Mouse (Mus musculus) heart, postnatal 4 days (tissue): ENCODE results near the gene Rab1a. TPM values are rescaled to one million over a fixed set of nuclear protein-coding genes. Genes with fewer than 3 reads are reported as not detected.
"Not testable (repeated sequence)": the region's sequence is repeated elsewhere in the genome, so short reads cannot be mapped to it uniquely, and the experiment has no call there.

ENCODE experiments used
- DNase-seq: peaks from one replicate; pipeline ENCODE4 v3.0.0; 2021
- total RNA-seq, 2 experiments: library from RNA; stranded (reverse); gene quantifications; 2 replicates each; pipeline ENCODE4 v1.2.3; 2021

Gene Rab1a
- total RNA-seq, result 100 to 1,000 TPM; 178 to 180 TPM

- peak; percentile 100 for DNase-seq
These were observed at the start of gene Rab1a for GRCm38 (mm10) chr11:20200713-20201575. Gene Rab1a (plus strand): TSS chr11:20201432.

DNA sequence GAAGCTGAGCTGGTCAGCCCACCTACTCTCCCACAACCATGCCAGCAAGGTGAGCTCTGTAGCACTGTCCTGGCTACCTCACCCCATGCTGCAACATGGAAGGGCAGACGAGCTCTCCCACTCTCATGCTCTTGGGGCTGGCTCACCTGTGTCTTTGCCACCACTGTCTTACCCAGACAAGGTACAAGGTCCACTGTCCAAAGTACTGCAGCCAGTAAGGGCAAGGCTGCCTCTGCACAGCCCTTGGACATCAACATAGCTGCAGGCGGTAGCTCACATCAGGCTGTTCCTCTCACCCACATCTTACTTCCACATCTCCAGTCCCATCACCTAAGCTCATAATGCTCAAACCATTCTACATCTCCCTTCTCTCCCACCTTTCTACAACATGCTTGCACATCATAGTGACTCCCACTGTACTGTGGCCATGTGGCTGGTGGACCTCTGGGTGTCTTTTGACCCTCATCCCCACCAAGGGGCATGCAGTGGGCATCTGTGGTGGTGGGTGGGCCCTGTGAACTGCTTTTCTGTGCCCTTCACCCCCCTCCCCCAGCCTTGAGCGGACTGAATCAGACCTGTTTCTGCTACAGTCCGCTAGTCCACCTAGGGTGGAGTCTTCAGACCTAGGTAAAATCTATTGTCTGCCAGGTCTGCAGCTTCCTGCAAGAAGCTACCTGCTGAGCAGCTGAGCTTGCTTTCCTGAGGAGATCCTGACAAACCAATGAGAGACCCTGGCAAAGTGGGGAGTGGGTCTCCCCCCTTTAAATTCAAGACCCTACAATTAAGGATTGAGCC, 48.9 kb upstream of the Rab1a start:
- DNase-seq, result no peak

DNA sequence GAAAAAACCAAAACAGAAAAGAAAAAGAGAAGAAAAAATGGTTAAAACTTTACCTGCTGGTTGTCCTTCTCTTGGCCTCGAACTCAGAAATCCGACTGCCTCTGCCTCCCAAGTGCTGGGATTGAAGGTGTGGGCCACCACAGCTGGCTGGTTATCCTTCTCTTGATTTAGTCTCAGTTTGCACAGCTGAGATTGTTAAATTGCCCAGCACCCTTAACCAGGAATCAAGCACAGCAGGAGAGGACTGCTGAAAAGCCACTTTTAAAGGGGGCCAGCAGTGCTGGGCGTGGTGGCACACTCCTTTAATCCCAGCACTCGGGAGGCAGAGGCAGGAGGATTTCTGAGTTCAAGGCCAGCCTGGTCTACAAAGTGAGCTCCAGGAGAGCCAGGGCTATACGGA, 47.7 kb upstream of the Rab1a start:
- DNase-seq, result not testable (repeated sequence)

DNA sequence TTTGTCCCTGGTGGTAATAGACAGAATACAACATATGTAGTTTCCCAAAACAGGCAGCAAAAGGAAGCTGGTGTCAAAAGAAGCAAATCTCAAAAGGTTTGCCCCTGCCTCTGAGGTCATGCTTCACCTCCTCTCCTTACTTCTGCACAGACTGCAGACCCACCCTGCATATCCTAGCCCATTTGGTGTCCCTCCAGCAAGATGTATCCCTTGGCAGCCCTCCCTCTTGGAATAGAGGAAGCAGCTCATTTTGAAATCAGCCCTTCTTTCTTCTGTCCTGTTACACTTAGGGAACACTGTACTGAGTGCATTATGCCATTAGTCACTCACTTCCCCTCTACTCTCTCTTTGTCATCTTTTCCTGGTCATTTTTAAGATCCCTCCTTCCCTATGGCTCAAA, 42.4 kb upstream of the Rab1a start:
- DNase-seq, result no peak

- DNase-seq, result no peak
These were observed 36.0 kb upstream of the Rab1a start for GRCm38 (mm10) chr11:20164979-20165867.

GRCm38 (mm10) chr11:20165991-20166390, 35.2 kb upstream of the Rab1a start:
- no peak for DNase-seq

GRCm38 (mm10) chr11:20166476-20166875, 34.8 kb upstream of the Rab1a start:
- DNase-seq, result not testable (repeated sequence)

- no peak for DNase-seq
These were observed 32.3 kb upstream of the Rab1a start for GRCm38 (mm10) chr11:20168972-20169371.

DNA sequence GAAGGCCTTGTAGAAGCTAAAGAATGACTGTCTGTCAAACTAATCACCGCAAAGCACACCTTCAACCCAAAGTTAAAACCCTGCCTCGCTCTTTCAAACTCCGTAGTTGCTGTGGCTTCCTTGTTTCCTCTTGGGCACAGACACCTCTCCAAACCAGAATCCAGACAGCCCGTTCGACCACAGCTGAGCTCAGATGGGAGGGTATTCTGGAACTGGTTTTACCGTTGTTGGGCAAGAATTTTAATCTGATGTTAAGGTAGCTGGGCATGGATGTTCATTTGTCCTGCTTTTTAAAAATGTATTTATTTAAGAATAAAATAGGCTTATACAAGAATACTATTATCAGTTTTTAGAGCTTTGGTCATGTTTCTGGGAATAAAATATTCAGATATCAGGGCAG, 14.0 kb upstream of the Rab1a start:
- no peak for DNase-seq

DNA sequence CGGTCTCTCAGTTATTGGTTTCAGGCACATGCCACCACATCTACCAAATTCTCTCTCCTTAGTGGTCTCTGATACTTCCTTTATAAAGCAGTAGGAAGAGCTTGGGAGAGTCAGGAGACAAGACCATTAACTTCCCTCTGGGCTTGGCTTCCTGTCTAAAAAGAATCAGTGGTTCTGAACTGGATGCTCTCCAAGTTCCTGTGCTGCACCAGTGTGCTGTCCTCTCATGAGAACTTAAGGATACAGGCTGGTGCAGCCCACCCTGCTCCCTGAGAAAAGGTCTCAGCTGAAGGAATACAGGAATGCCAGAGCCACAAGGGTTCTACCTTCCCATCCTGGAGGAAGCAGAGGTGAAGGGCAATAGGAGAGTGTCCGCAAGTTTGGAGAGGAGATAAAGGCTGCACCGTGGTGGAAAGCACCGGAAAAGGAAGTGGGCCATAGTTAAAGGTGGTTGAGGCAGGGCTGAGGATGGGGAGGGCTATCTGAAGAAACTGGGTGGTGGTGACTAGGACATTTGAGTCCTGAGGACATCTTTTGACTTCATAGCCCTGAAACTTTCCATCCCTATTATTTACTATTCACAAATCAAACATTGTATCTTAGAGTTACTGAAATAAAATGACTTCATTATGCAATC, 8.0 kb upstream of the Rab1a start:
- DNase-seq, result no peak

- DNase-seq, result peak; percentile 78
These were observed 449 bp downstream of the Rab1a start for GRCm38 (mm10) chr11:20201661-20202101.

DNA sequence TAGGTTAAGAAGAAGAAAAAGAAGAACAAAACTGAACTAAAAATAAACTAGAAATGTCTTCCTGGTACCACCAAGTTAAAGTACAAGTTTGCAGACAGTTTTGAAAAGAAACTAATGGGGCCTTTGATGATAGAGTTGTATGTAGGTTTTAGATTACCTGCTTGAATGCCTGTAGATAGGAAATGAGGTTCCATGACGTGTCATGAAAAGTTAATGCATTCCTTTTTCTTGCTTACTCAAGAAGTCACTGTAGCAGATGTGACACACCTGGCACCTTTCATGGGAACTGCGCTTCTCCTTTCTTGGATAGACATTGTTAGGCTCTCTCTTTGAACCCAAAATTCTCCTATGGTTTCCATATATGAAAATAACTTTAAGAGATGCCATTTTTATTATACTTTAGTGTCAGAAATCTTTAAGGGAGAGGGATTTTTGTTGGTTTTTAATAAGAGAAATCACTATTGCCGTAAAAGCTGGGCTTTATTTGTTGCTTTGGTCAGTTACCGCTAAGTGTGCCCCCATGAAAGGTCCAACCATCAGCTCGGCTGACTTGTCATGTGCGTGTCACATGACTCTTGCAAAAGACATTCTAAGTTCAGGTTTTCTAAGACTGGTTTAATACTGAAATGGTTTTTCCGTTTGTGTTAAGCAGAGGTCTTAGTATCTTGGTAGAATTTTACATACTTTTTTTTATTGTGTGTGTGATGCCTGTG, 1.2 kb downstream of the Rab1a start:
- no peak for DNase-seq

DNA sequence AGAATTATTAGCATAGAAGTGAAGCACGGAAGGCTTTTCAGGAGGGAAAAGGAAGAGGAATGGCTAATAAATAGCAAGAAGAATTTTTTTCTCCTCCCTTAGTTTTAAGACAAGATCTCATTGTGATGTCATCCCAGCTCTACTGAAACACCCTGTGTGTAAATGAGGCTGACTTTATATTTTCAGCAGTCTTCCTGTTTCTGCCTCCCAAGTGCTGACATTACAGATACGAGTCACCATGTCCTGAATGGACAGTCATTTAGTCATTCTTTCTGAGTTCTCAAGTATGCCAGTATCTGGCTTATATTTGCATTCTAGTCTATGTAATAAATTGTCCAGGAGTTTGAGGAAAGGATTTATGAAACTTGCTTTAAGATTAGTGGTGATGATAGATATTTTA, 3.1 kb downstream of the Rab1a start:
- DNase-seq, result no peak

- no peak for DNase-seq
These were observed 3.7 kb downstream of the Rab1a start for GRCm38 (mm10) chr11:20204870-20205446.

DNA sequence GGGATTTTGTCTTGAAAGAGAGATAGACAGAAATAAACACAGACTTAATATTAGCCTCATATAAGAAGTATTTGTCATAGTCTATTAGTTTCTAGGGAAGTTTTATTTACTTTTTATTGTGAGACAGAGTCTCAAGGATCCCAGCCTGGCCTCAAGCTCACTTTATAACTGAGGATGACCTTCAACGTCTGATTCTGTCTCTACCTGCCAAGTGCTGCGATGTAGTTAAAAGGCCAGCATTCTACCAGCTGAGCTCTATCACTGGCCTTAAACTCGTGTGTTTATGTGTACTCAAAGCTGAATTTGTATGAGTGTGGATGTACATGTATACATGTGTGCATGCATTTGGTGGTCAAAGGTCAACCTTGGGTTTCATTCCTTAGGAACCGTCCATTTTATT, 4.3 kb downstream of the Rab1a start:
- DNase-seq, result no peak

GRCm38 (mm10) chr11:20206626-20207223, 5.5 kb downstream of the Rab1a start:
- no peak for DNase-seq

GRCm38 (mm10) chr11:20207589-20207988, 6.4 kb downstream of the Rab1a start:
- DNase-seq, result no peak

GRCm38 (mm10) chr11:20211838-20212237, 10.6 kb downstream of the Rab1a start:
- DNase-seq, result no peak

GRCm38 (mm10) chr11:20214779-20215178, 13.5 kb downstream of the Rab1a start:
- peak; percentile 36 for DNase-seq

DNA sequence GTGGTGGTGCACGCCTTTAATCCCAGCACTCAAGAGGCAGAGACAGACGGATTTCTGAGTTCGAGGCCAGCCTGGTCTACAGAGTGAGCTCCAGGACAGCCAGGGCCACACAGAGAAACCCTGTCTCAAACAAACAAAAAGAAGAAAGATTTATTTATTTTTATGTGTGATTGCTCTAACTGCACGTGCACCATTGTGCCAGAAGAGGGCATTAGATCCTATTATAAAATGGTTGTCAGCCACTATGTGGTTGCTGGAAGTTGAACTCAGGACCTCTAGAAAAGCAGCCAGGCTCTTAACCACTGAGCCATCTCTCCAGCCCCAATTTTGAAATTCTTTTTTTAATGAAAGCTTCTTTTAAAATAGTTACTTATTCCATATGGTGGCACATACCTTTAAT, 15.2 kb downstream of the Rab1a start:
- no peak for DNase-seq

GRCm38 (mm10) chr11:20217227-20217626, 16.0 kb downstream of the Rab1a start:
- DNase-seq, result no peak
